Mouse (Mus musculus): ENCODE results near the gene Nek1. TPM values are rescaled to one million over a fixed set of nuclear protein-coding genes. Genes with fewer than 3 reads are reported as not detected.

Gene Nek1
- polyA plus RNA-seq (2015; fragmentation: Nextera tagmentation; extraction: Ambion mirVana) = 3.4 and 4.4 TPM in 2 replicates

DNA sequence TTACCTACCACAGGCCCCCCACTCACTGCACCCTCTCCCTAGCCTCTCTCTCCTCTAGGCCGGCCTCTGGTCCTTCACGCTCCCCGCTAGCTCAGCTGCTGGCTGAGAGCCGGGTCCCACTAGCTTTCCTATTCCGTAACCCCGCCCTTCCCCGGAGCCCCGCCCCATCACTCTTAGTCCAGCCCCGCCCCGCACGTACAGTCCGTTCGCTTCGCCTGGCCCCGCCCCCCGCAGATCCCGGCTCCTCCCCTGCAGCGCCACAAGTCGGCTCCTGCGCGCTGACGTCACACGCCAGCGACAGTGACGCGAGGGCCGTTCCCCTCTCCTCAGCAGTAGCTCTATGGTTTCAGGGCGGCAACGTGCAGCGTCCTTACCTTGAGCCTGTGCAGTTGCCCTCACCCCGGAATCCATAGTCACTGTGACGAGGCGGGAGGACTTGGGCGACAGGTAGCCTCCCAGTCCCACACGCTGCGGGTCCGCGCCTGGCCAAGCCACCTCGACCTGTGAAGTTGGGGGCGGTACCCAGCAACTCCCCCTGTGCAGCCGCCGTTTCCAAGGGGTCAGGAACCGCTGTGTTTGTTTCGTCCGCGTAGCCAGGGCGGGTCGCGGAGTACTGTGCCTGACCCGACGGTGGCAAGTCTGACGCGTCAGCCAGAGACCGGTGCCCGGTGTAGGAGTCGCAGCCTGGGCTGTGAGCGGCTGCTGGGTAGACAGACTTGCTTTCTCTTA is at the start of gene Nek1:
Gene Nek1, plus strand, starts transcription at position 286 of the 729 bp plus-strand sequence.
- peak within 1 kb of the TSS; percentile 91 for H3K4me3 ChIP-seq (ENCODE audit: low read depth, low read length)
- H3K27ac ChIP-seq (ENCODE audit: low read depth) = peak within 1 kb of the TSS; percentile 98
- peaks cover 10% of the 10 kb centered on the region for H3K4me1 ChIP-seq (ENCODE audit: insufficient read depth)
- no peaks in the 10 kb centered on the region for H3K27me3 ChIP-seq (ENCODE audit: insufficient read depth, low read length)
- H3K9me3 ChIP-seq (ENCODE audit: low read length) = no peaks in the 10 kb centered on the region
- TF ChIP-seq EP300 (IDR thresholded peaks at IDR 0.05; ENCODE audit: low read depth) (no peak), CTCF (IDR thresholded peaks at IDR 0.05; ENCODE audit: low read depth) (0 out of 2 replicates have a peak, but pooled peaks have one; percentile 8)
- H3K9ac ChIP-seq (replicated peaks) = peak within 1 kb of the TSS; percentile 80
- ATAC-seq (peak; percentile 94), DNase-seq (peak; percentile 100)
- peak within 1 kb of the TSS; percentile 74 for H3K4me2 ChIP-seq (ENCODE audit: low read depth, low read length)
- H3K36me3 ChIP-seq (replicated peaks; ENCODE audit: insufficient read depth, low read length) = no peaks in the 10 kb centered on the region
- under 1% methylated on average over 57 of the region's 57 CpGs for WGBS (ENCODE audit: insufficient replicate concordance)

DNA sequence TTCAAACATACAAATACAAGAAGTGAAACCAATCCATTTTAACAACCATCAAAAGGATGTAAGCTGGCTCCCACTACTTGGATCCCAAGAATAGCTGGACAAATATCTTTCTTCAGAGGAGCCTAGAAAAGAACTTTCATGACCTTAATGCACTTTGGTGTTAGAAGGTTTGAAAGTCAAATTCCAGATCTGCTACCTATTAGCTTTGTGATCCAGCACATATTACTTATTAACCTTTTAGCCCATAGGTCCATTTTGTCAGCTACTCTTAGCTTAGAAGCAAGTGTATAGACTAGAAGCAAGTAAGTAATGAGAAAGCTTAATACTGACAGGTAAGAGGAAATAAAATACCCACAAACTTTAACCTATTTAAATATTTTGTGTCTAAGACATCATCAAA is 45.5 kb upstream of the Nek1 start:
- peaks cover 20% of the 10 kb centered on the region for H3K4me1 ChIP-seq (ENCODE audit: insufficient read depth)
- ATAC-seq = peak; percentile 53
- H3K36me3 ChIP-seq (replicated peaks; ENCODE audit: insufficient read depth, low read length) = no peaks in the 10 kb centered on the region
- DNase-seq = no peak
- 0 out of 2 replicates have a peak overlapping the region, but pooled peaks have one; percentile 18 for H3K27ac ChIP-seq (ENCODE audit: low read depth)
- H3K4me3 ChIP-seq (ENCODE audit: low read depth, low read length) = no peak overlapping the region
- no peak for TF ChIP-seq EP300 (IDR thresholded peaks at IDR 0.05; ENCODE audit: low read depth)
- no peak for TF ChIP-seq CTCF (IDR thresholded peaks at IDR 0.05; ENCODE audit: low read depth)
- H3K27me3 ChIP-seq (ENCODE audit: insufficient read depth, low read length) = no peaks in the 10 kb centered on the region
- H3K9me3 ChIP-seq (ENCODE audit: low read length) = no peaks in the 10 kb centered on the region
- H3K4me2 ChIP-seq (ENCODE audit: low read depth, low read length) = no peak overlapping the region
- H3K9ac ChIP-seq (replicated peaks) = no peak overlapping the region

DNA sequence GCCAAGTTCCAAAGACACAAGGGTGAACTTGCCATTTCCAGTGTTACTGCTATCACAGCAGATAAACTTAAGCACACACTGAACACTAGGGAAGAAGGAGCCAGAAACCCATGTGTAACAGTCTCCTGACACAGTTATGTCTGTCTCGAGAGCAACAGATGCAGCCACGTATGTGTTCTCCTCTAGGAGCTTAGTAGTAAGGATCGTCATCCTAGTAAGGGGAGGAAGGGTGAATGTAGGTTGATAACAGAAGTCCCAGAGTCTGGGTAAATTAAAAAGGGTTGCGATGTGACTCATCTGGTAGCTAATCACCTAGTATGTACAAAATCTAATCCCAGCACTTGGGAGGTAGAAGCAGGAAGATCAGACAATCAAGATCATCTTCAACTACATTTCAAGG is 43.1 kb upstream of the Nek1 start:
- ATAC-seq = no peak
- no peak for DNase-seq
- Histone ChIP-seq H3K9me3 (ENCODE audit: low read length) (no peaks in the 10 kb centered on the region), H3K27ac (ENCODE audit: low read depth) (no peak overlapping the region), H3K4me3 (ENCODE audit: low read depth, low read length) (no peak overlapping the region), H3K4me1 (ENCODE audit: insufficient read depth) (peaks cover 20% of the 10 kb centered on the region), H3K36me3 (replicated peaks; ENCODE audit: insufficient read depth, low read length) (no peaks in the 10 kb centered on the region), H3K9ac (replicated peaks) (no peak overlapping the region), H3K27me3 (ENCODE audit: insufficient read depth, low read length) (no peaks in the 10 kb centered on the region), H3K4me2 (ENCODE audit: low read depth, low read length) (peak overlapping the region; percentile 38; the same call in 1 of the 2 replicates)
- 49% methylated on average over 4 of the region's 4 CpGs for WGBS (ENCODE audit: insufficient replicate concordance)
- TF ChIP-seq CTCF (IDR thresholded peaks at IDR 0.05; ENCODE audit: low read depth) (no peak), EP300 (IDR thresholded peaks at IDR 0.05; ENCODE audit: low read depth) (no peak)

DNA sequence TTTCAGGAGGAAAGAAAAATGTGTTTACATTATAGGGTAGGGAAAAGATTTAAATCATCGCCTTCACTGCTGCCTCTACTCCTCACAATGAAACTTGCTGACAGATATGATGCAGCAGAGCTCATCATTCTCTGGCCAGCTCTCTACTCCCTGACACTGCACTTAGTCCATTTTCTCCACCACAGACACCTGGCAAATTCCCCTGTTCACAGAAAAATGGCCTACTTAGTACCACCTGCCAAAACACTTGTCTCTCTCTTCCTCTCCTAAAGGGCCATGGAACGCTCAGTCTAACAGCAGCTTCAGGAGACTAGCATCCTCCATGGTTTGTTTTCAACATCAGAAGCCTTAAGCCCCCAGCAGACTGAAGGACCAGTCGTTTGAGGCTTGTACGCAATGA is 41.7 kb upstream of the Nek1 start:
- Histone ChIP-seq H3K4me2 (ENCODE audit: low read depth, low read length) (peak overlapping the region; percentile 55), H3K4me1 (ENCODE audit: insufficient read depth) (peaks cover 20% of the 10 kb centered on the region), H3K9me3 (ENCODE audit: low read length) (no peaks in the 10 kb centered on the region), H3K36me3 (replicated peaks; ENCODE audit: insufficient read depth, low read length) (no peaks in the 10 kb centered on the region), H3K27ac (ENCODE audit: low read depth) (no peak overlapping the region), H3K27me3 (ENCODE audit: insufficient read depth, low read length) (no peaks in the 10 kb centered on the region), H3K9ac (replicated peaks) (no peak overlapping the region), H3K4me3 (ENCODE audit: low read depth, low read length) (0 out of 2 replicates have a peak overlapping the region, but pooled peaks have one; percentile 7)
- ATAC-seq = no peak
- WGBS (ENCODE audit: insufficient replicate concordance) = 79% methylated on average over 4 of the region's 4 CpGs
- no peak for DNase-seq
- TF ChIP-seq CTCF (IDR thresholded peaks at IDR 0.05; ENCODE audit: low read depth) = no peak
- no peak for TF ChIP-seq EP300 (IDR thresholded peaks at IDR 0.05; ENCODE audit: low read depth)

DNA sequence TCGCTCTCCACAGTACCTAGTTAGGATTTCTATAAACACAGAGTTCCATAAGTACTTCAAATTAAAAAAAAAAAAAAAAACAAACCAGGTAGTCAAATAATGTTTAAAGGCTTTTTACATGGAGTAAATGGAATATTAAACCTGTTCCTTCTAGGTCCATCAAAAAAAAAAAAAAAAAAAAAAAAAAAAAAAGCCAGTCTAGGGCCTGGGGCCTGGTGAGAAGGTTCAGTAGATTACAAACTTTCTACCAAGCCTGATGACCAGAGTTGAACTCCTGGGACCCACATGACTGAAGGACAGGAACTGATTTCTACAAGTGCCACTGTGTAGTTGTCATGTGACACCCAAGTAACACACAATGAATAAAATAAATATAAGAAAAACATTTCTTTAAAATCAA is 41.2 kb upstream of the Nek1 start:
- Histone ChIP-seq H3K4me1 (ENCODE audit: insufficient read depth) (peaks cover 21% of the 10 kb centered on the region), H3K4me3 (ENCODE audit: low read depth, low read length) (no peak overlapping the region)
- no peak for TF ChIP-seq CTCF (IDR thresholded peaks at IDR 0.05; ENCODE audit: low read depth)
- TF ChIP-seq EP300 (IDR thresholded peaks at IDR 0.05; ENCODE audit: low read depth) = no peak

DNA sequence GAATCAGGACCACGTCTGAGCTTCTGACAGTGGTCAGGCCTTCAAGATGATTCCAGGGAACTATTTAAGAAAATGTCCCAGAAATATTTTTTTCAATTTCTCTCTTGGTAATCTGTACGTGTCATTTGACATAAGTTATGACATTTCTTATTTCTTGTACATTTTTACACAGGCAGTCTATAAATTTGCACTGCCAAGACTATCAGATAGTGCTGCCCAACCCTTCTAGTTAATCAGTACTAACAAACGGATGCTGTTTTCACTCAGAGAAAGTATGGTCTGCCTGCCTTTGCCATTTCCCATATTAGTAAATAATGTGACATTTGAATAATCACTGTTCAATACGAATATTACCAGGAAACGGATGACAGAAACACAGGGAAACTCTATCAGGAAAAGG is 40.2 kb upstream of the Nek1 start:
- TF ChIP-seq CTCF (IDR thresholded peaks at IDR 0.05; ENCODE audit: low read depth) (no peak), EP300 (IDR thresholded peaks at IDR 0.05; ENCODE audit: low read depth) (peak; percentile 21; the same call in 1 of the 2 replicates)
- H3K27ac ChIP-seq (ENCODE audit: low read depth) = peak overlapping the region; percentile 56
- 47% methylated on average over 5 of the region's 5 CpGs for WGBS (ENCODE audit: insufficient replicate concordance)
- no peaks in the 10 kb centered on the region for H3K27me3 ChIP-seq (ENCODE audit: insufficient read depth, low read length)
- DNase-seq (no peak), ATAC-seq (no peak)
- H3K4me3 ChIP-seq (ENCODE audit: low read depth, low read length) = peak overlapping the region; percentile 37
- H3K9ac ChIP-seq (replicated peaks) = peak overlapping the region; percentile 35; the same call in 1 of the 2 replicates
- H3K4me1 ChIP-seq (ENCODE audit: insufficient read depth) = peaks cover 27% of the 10 kb centered on the region
- no peaks in the 10 kb centered on the region for H3K9me3 ChIP-seq (ENCODE audit: low read length)
- peak overlapping the region; percentile 56 for H3K4me2 ChIP-seq (ENCODE audit: low read depth, low read length)
- no peaks in the 10 kb centered on the region for H3K36me3 ChIP-seq (replicated peaks; ENCODE audit: insufficient read depth, low read length)

More for the DNA sequence above, 41.2 kb upstream of the Nek1 start:
- Histone ChIP-seq H3K27ac (ENCODE audit: low read depth) (no peak overlapping the region), H3K4me2 (ENCODE audit: low read depth, low read length) (peak overlapping the region; percentile 56), H3K36me3 (replicated peaks; ENCODE audit: insufficient read depth, low read length) (no peaks in the 10 kb centered on the region), H3K27me3 (ENCODE audit: insufficient read depth, low read length) (no peaks in the 10 kb centered on the region), H3K9ac (replicated peaks) (no peak overlapping the region), H3K9me3 (ENCODE audit: low read length) (no peaks in the 10 kb centered on the region)
- ATAC-seq (no peak), DNase-seq (no peak)
- 100% methylated on average over 1 of the region's 1 CpGs for WGBS (ENCODE audit: insufficient replicate concordance)
